Mouse (Mus musculus): ENCODE results near the gene Nrf1. TPM values are rescaled to one million over a fixed set of nuclear protein-coding genes. Genes with fewer than 3 reads are reported as not detected.

Nrf1 gene
- polyA plus RNA-seq, 1 experiment from 2014 or later = 32.0 TPM

DNA sequence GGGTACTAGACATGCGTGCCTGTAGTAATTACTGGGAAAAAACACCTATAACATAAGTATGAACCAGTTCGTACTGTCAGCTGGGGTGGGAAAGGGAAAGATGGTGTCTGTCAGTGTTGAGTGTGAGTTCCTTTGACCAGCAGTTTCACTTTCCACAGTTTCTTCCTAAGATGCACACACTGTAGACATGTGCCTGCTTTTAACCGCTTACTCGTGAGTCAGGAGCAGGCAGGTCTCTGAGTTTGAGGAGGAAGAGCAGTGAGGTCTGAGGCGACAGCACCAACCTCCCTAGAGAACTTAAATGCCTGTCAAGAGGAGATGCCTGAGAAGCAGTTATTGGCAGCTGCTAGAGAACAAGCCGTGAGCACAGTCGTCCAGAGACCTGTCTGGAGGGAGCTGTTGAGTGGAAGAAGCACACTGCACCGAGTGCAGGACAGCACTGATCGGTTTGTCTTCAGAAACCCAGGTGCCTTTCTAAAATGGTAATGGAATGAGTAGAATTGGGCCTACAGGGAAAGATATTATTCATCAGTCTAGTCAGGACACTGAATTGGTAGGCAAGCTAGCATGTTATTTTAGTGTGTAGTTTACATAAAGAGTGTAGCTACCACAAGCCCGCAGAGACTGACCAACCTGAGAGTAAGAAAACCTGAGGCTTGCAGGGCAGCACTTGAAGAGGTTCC, 62.2 kb downstream of the Nrf1 start:
- TF ChIP-seq CTCF (IDR thresholded peaks at IDR 0.05; ENCODE audit: low read depth) = no peak
- no peaks in the 10 kb centered on the region for H3K4me1 ChIP-seq (replicated peaks; ENCODE audit: insufficient read depth, low read length)
- 93% methylated on average over 10 of the region's 10 CpGs for WGBS
- H3K4me3 ChIP-seq (replicated peaks; ENCODE audit: low read depth, low read length) = no peak overlapping the region
- H3K36me3 ChIP-seq (ENCODE audit: insufficient read depth, low read length) = peaks cover 21% of the 10 kb centered on the region; the same call in 1 of the 2 replicates
- no peaks in the 10 kb centered on the region for H3K27me3 ChIP-seq (ENCODE audit: insufficient read depth, low read length)
- no peak overlapping the region for H3K27ac ChIP-seq
- ATAC-seq (replicated peaks; ENCODE audit: low FRiP score, low read depth) (no peak), DNase-seq (ENCODE audit: low spot score) (no peak)
- no peak overlapping the region for H3K9ac ChIP-seq (ENCODE audit: low read depth, low read length)
- H3K4me2 ChIP-seq (ENCODE audit: low read length) = no peak overlapping the region
- H3K9me3 ChIP-seq (replicated peaks; ENCODE audit: low read length) = no peaks in the 10 kb centered on the region

DNA sequence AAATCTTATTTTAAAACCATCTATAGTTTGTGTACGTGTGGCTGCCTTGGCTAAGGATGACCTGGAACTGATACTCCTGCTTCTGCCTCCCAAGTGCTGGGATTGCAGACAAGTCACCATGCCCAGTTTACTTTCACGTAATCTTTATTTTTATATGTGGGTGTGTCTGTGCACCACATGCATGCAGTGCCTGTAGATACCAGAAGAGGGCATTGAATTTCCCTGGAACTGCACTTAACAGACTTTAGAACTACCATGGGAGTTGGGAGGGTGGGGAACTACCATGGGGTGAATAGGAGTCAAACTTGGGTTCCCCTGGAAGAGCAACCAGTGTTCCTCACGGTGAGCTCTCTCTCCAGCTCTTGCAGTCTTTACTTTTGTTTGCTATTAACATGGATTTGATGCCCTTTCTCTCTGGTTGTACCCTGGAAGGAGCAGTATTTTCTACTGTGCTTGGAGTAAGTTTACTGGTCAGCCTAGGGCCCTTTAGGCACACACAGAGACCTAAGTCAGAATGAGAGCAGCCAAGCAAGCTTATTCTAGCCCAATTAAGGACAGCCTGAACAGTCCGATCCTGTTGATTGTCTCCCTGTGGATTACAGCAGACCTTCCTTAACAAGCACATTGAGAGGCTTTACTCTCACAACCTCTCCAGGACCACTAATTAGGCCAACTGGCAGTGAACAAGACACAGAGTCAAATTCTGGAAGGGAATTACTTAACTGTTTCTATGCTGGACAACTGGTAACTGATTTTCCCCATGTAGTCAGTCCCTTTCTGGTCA, 64.8 kb downstream of the Nrf1 start:
- TF ChIP-seq CTCF (IDR thresholded peaks at IDR 0.05; ENCODE audit: low read depth) = no peak
- Histone ChIP-seq H3K9ac (ENCODE audit: low read depth, low read length) (no peak overlapping the region), H3K4me2 (ENCODE audit: low read length) (no peak overlapping the region), H3K4me1 (replicated peaks; ENCODE audit: insufficient read depth, low read length) (no peaks in the 10 kb centered on the region), H3K27me3 (ENCODE audit: insufficient read depth, low read length) (no peaks in the 10 kb centered on the region), H3K36me3 (ENCODE audit: insufficient read depth, low read length) (peaks cover 33% of the 10 kb centered on the region), H3K9me3 (replicated peaks; ENCODE audit: low read length) (no peaks in the 10 kb centered on the region), H3K4me3 (replicated peaks; ENCODE audit: low read depth, low read length) (no peak overlapping the region), H3K27ac (no peak overlapping the region)
- WGBS = 97% methylated on average over 4 of the region's 4 CpGs
- no peak for ATAC-seq (replicated peaks; ENCODE audit: low FRiP score, low read depth)
- no peak for DNase-seq (ENCODE audit: low spot score)

DNA sequence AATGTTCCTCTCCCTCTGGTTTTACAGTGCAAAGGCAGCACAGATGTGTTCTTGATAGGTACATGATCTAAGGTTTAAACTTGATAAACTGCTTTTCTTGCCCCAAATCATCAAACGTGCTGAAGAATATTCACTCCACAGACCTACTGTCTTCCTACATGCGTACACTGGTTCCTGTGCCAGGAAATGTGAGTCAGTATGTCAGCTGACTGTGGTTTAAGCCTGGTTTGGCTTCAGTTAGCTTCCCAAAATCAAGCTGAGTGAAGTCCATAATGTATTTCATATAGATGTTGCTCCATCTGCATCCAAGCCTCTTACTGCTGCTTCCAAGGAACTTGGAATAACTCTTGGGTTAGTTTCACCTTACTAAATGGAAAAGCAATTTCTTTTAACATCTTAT, 66.3 kb downstream of the Nrf1 start:
- ATAC-seq (replicated peaks; ENCODE audit: low FRiP score, low read depth) (no peak), DNase-seq (ENCODE audit: low spot score) (no peak)
- H3K9me3 ChIP-seq (replicated peaks; ENCODE audit: low read length) = no peaks in the 10 kb centered on the region
- H3K36me3 ChIP-seq (ENCODE audit: insufficient read depth, low read length) = peaks cover 45% of the 10 kb centered on the region
- H3K27me3 ChIP-seq (ENCODE audit: insufficient read depth, low read length) = no peaks in the 10 kb centered on the region
- H3K4me3 ChIP-seq (replicated peaks; ENCODE audit: low read depth, low read length) = no peak overlapping the region
- TF ChIP-seq CTCF (IDR thresholded peaks at IDR 0.05; ENCODE audit: low read depth) = no peak
- H3K4me2 ChIP-seq (ENCODE audit: low read length) = no peak overlapping the region
- H3K9ac ChIP-seq (ENCODE audit: low read depth, low read length) = no peak overlapping the region
- no peaks in the 10 kb centered on the region for H3K4me1 ChIP-seq (replicated peaks; ENCODE audit: insufficient read depth, low read length)
- WGBS = 71% methylated on average over 2 of the region's 2 CpGs
- H3K27ac ChIP-seq = no peak overlapping the region

DNA sequence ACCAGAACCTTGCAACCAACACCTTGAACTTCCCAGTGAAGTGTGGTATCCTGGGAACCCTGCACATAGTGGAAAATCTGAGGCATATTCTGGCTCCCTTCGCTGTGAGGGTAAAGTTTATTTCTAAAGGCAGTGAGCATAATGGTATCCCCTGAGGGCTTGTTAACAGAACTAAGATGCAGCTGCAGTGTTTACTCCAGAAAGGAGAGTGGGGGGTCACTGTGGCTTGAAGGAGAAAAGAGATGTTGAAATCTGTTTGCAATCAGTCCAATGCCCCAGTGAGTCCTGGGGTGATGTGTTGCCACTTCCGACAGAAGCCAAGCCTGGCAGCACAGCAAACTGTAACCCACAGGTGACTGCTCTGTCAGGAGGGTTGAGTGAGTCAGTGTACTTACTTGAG, 73.4 kb downstream of the Nrf1 start:
- Histone ChIP-seq H3K9ac (ENCODE audit: low read depth, low read length) (no peak overlapping the region), H3K4me3 (replicated peaks; ENCODE audit: low read depth, low read length) (no peak overlapping the region), H3K4me1 (replicated peaks; ENCODE audit: insufficient read depth, low read length) (no peaks in the 10 kb centered on the region), H3K9me3 (replicated peaks; ENCODE audit: low read length) (no peaks in the 10 kb centered on the region), H3K4me2 (ENCODE audit: low read length) (no peak overlapping the region), H3K36me3 (ENCODE audit: insufficient read depth, low read length) (peaks cover 32% of the 10 kb centered on the region), H3K27me3 (ENCODE audit: insufficient read depth, low read length) (no peaks in the 10 kb centered on the region), H3K27ac (no peak overlapping the region)
- no peak for ATAC-seq (replicated peaks; ENCODE audit: low FRiP score, low read depth)
- WGBS = 89% methylated on average over 2 of the region's 2 CpGs
- DNase-seq (ENCODE audit: low spot score) = no peak
- TF ChIP-seq CTCF (IDR thresholded peaks at IDR 0.05; ENCODE audit: low read depth) = no peak

DNA sequence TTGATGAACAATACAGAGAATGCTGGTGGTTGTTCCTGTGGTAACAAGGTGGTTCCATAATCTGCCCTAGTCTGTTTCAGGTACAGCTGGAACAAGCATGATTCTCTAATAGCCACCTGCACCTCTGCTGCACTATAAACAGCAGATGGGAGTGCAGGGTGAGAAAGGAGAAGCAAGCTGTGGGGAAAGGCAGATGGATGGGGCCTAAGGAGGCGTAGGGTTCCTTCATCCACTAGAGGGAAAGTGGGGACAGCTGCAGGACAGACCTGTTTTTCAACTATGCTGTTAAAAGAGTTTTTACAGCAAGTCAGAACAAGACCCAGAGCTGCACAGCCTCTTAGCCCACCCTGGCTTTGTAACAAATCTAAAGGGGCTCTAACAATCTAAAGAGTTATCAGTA, 73.8 kb downstream of the Nrf1 start:
- no peak for TF ChIP-seq CTCF (IDR thresholded peaks at IDR 0.05; ENCODE audit: low read depth)
- Histone ChIP-seq H3K9me3 (replicated peaks; ENCODE audit: low read length) (no peaks in the 10 kb centered on the region), H3K4me2 (ENCODE audit: low read length) (no peak overlapping the region), H3K27me3 (ENCODE audit: insufficient read depth, low read length) (no peaks in the 10 kb centered on the region), H3K27ac (no peak overlapping the region), H3K9ac (ENCODE audit: low read depth, low read length) (no peak overlapping the region), H3K4me3 (replicated peaks; ENCODE audit: low read depth, low read length) (no peak overlapping the region), H3K36me3 (ENCODE audit: insufficient read depth, low read length) (peaks cover 31% of the 10 kb centered on the region; the same call in 1 of the 2 replicates), H3K4me1 (replicated peaks; ENCODE audit: insufficient read depth, low read length) (no peaks in the 10 kb centered on the region)
- DNase-seq (ENCODE audit: low spot score) (no peak), ATAC-seq (replicated peaks; ENCODE audit: low FRiP score, low read depth) (no peak)
- 78% methylated on average over 1 of the region's 1 CpGs for WGBS

DNA sequence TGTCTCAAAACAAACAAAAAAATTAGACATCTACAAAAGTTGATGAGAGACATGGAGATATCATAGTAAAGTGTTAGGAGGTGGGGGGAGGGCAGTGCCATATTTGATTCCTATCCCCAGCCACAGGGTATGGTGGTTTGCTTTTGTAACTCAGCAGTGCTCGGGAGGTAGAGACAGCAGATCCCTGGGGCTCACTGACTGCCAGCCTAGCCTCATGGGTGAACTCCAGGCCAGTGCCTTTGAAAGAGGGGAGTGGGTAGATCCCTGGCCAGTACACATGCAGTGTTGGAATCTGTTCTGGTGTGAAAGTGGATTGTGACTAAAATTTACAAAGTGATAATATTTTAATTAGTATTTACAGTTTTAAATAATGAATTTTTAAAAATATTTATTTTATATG, 75.6 kb downstream of the Nrf1 start:
- Histone ChIP-seq H3K9ac (ENCODE audit: low read depth, low read length) (no peak overlapping the region), H3K4me1 (replicated peaks; ENCODE audit: insufficient read depth, low read length) (no peaks in the 10 kb centered on the region), H3K27ac (no peak overlapping the region), H3K4me3 (replicated peaks; ENCODE audit: low read depth, low read length) (no peak overlapping the region), H3K27me3 (ENCODE audit: insufficient read depth, low read length) (no peaks in the 10 kb centered on the region), H3K36me3 (ENCODE audit: insufficient read depth, low read length) (peaks cover 28% of the 10 kb centered on the region; the same call in 1 of the 2 replicates), H3K4me2 (ENCODE audit: low read length) (no peak overlapping the region), H3K9me3 (replicated peaks; ENCODE audit: low read length) (no peaks in the 10 kb centered on the region)
- ATAC-seq (replicated peaks; ENCODE audit: low FRiP score, low read depth) (no peak), DNase-seq (ENCODE audit: low spot score) (no peak)
- WGBS = 91% methylated on average over 1 of the region's 1 CpGs
- no peak for TF ChIP-seq CTCF (IDR thresholded peaks at IDR 0.05; ENCODE audit: low read depth)

Measured in kidney, postnatal 0 days (tissue).